Mouse (Mus musculus) G1E (cell line): Measurements from ENCODE around the gene Dgkz. TPM values are rescaled to one million over a fixed set of nuclear protein-coding genes. Genes with fewer than 3 reads are reported as not detected.

Experiments used
- ATAC-seq: 2 replicates; pipeline ENCODE4 v1.8.0; 2016; ENCODE audit warnings: mild to moderate bottlenecking; ENCODE audit not compliant: insufficient number of reproducible peaks, poor library complexity, low FRiP score, severe bottlenecking; ENCODE audit errors: extremely low read depth
- DNase-seq: peaks from one replicate; pipeline ENCODE4 v3.0.0; 2012; ENCODE audit warnings: low spot score
- H3K27me3 ChIP-seq: 2 replicates; pipeline ENCODE4 v1.6.1; 2012; ENCODE audit warnings: mild to moderate bottlenecking, low read length, inconsistent platforms; ENCODE audit not compliant: insufficient read depth
- H3K36me3 ChIP-seq: replicated peaks from 2 replicates; pipeline ENCODE3; 2012; ENCODE audit warnings: mild to moderate bottlenecking, inconsistent platforms
- H3K4me1 ChIP-seq: 2 replicates; pipeline ENCODE4 v1.6.1; 2012; ENCODE audit warnings: low read depth, low read length, inconsistent platforms, mixed read lengths; ENCODE audit not compliant: insufficient read depth
- H3K4me3 ChIP-seq: 2 replicates; pipeline ENCODE4 v1.5.1; 2012; ENCODE audit warnings: low read depth, mild to moderate bottlenecking, inconsistent platforms, low read length, moderate library complexity, mixed read lengths
- H3K9me3 ChIP-seq: replicated peaks from 2 replicates; pipeline ENCODE4 v1.6.1; 2012; ENCODE audit warnings: inconsistent platforms
- CTCF ChIP-seq: IDR thresholded peaks from 2 replicates; pipeline ENCODE4 v1.5.1; 2012; ENCODE audit warnings: low read depth, low read length, inconsistent platforms, mixed read lengths
- GATA1 ChIP-seq: IDR thresholded peaks from 2 replicates; pipeline ENCODE4 v1.6.1; 2012; ENCODE audit warnings: borderline replicate concordance, low read length, inconsistent platforms, mixed read lengths
- GATA2 ChIP-seq: IDR thresholded peaks from 2 replicates; pipeline ENCODE4 v1.6.1; 2012; ENCODE audit warnings: low read depth, low read length, inconsistent platforms, borderline replicate concordance
- POLR2AphosphoS5 ChIP-seq: IDR thresholded peaks from 2 replicates; pipeline ENCODE4 v1.6.1; 2012; ENCODE audit warnings: low read depth, low read length, inconsistent platforms; ENCODE audit not compliant: insufficient replicate concordance
- TAL1 ChIP-seq: conservative IDR thresholded peaks from 2 replicates; pipeline ENCODE4 v1.6.1; 2012; ENCODE audit warnings: low read depth, low read length, inconsistent platforms, mixed read lengths
- polyA plus RNA-seq: library from polyadenylated mRNA; stranded (reverse); fragments of >175 nt; gene quantifications from 2 replicates; pipeline ENCODE4 v1.2.3, GENCODE M21; 2012
- total RNA-seq, 2 experiments: library from RNA; stranded (forward) in 1 of 2; stranded (reverse) in 1 of 2; fragments of 200-1000 nt in 1 of 2; fragments of >200 nt in 1 of 2; fragmentation: Nextera tagmentation in 1 of 2; gene quantifications; 2 replicates each; pipeline ENCODE4 v1.2.3; 2014 to 2017

Dgkz gene
- total and polyA plus RNA-seq, 3 experiments: 115 to 416 (median 290) TPM

DNA sequence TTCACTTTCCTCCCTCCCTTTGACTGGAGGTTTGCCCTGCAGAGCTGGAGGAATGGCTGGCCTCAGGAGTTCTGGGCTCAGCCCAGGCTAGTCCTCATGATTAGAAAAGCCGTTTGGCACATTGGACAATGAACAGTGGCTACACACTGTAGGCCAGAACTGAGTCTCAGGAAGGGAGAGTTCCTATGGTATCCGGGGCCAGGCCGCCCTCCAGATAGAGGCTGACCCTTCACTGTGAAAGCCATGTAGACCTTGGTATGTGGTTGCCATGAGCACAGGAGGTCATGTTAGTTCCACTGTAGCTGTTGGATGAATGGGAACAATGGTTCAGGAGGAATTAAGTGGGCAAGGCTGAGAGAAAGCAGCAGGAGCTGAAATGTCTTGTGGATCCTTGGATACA, 17.7 kb upstream of the Dgkz start:
- no peaks in the 10 kb centered on the region for H3K4me1 ChIP-seq
- H3K4me3 ChIP-seq: no peak overlapping the region
- no peak for DNase-seq
- ATAC-seq: no peak
- no peaks in the 10 kb centered on the region for H3K36me3 ChIP-seq
- no peak for TF ChIP-seq TAL1
- no peak for TF ChIP-seq GATA1
- no peak for TF ChIP-seq GATA2
- TF ChIP-seq CTCF: no peak
- no peak for TF ChIP-seq POLR2AphosphoS5
- no peaks in the 10 kb centered on the region for H3K9me3 ChIP-seq
- peaks cover 47% of the 10 kb centered on the region for H3K27me3 ChIP-seq

DNA sequence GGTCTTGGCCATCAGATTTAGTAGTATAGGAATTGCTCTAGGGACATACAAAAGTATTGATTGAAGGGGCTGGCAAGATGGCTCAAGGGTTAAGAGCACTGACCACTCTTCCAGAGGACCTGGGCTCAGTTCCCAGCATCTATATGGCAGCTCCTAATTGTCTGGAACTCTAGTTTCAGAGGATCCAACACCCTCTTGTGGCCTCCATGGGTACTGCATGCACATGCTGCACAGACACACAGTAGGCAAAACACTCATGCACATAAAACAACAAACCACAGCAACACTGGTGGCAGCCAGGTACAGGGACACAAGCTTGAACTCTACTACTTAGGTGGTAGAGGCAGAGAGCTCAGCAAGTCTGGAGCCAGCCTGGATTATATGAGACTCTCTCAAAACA, 14.1 kb upstream of the Dgkz start:
- TF ChIP-seq CTCF (peak; percentile 61; the same call in 1 of the 2 replicates), GATA1 (no peak), TAL1 (no peak), GATA2 (no peak), POLR2AphosphoS5 (no peak)

DNA sequence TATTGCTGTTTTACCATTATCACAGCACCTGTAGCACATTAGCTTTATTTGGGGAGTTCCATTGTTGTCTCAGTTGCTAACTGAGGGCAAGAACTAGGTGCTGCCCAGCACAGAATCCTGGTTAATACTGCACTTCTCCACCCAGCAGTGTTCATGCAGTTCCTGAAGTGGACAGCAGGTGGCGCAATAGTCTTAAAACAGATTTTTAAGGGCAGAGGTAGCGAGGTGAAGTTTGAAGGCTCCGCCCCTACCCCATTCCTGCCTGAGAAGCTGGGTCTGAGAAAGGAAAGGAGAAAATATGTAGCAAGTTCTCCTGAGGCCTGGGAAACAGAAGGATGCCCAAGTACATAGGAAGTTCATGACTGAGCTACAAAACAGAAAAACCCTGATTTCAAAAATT, 11.9 kb upstream of the Dgkz start:
- TF ChIP-seq CTCF (peak; percentile 66), GATA1 (no peak), TAL1 (no peak), POLR2AphosphoS5 (no peak)
- no peak for ATAC-seq
- Histone ChIP-seq H3K4me3 (no peak overlapping the region), H3K36me3 (no peaks in the 10 kb centered on the region), H3K27me3 (peaks cover 52% of the 10 kb centered on the region), H3K4me1 (peaks cover 22% of the 10 kb centered on the region), H3K9me3 (no peaks in the 10 kb centered on the region)
- DNase-seq: peak; percentile 53

More for the DNA sequence above, 14.1 kb upstream of the Dgkz start:
- ATAC-seq (no peak), DNase-seq (no peak)
- Histone ChIP-seq H3K36me3 (no peaks in the 10 kb centered on the region), H3K9me3 (no peaks in the 10 kb centered on the region), H3K27me3 (peaks cover 48% of the 10 kb centered on the region), H3K4me3 (no peak overlapping the region), H3K4me1 (peaks cover 14% of the 10 kb centered on the region)

DNA sequence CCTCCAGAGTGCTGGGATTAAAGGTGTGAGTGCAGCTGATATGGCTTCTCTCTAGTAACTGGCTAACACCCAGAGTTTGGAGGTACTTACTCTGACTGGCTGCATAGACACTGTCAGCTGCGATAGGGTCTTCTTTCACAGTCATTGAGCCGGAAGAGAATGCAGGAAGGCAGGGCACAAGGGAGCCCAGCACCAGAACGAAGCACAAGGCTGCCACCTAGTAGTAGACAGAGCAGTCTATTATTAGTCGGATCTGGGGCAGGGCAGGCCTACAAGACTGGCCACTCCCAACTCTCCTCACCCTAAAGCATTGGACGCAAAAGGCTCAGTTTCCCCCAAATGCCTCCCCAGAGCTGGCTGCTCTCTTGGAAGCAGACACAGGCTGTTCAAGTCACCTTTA, 10.4 kb upstream of the Dgkz start:
- ATAC-seq (0 out of 2 replicates have a peak, but pooled peaks have one; percentile 23), DNase-seq (no peak)
- Histone ChIP-seq H3K9me3 (no peaks in the 10 kb centered on the region), H3K4me1 (peaks cover 22% of the 10 kb centered on the region), H3K27me3 (peaks cover 50% of the 10 kb centered on the region), H3K36me3 (no peaks in the 10 kb centered on the region), H3K4me3 (no peak overlapping the region)
- TF ChIP-seq POLR2AphosphoS5: no peak

DNA sequence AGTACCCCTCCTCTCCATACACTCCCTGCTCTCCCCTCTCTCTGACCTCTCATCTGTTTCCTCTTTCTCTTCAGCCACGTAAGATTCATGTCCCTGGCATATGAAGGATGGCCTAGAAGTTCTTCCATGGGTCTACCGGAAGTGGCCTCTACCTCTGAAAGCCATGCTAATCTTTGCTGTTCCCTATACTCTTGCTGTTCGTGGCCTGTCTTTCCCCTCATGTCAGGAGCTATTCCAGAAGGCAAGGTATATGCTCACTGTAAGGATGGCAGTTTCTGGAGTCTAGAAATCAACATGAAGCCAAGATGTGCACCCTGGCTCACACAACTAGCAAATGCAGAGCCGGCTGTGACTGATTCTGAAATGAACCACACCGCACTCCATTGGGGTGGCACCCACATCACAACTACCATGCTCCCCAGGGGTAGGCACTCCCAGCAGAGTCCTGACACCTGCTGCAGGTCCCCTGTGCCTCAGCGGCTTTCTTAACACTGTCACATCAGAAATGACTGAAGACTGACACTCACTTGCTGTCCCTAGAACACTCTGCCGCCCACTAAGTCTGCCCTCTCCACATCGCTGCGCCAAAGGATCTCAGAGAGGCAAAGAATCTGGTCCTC, 9.4 kb upstream of the Dgkz start:
- no peak for TF ChIP-seq CTCF
- TF ChIP-seq POLR2AphosphoS5: no peak
- no peak for TF ChIP-seq TAL1
- TF ChIP-seq GATA1: no peak
- TF ChIP-seq GATA2: no peak
- peaks cover 52% of the 10 kb centered on the region for H3K27me3 ChIP-seq
- DNase-seq (no peak), ATAC-seq (no peak)
- H3K9me3 ChIP-seq: no peaks in the 10 kb centered on the region
- H3K36me3 ChIP-seq: no peaks in the 10 kb centered on the region
- no peak overlapping the region for H3K4me3 ChIP-seq
- H3K4me1 ChIP-seq: peaks cover 22% of the 10 kb centered on the region

DNA sequence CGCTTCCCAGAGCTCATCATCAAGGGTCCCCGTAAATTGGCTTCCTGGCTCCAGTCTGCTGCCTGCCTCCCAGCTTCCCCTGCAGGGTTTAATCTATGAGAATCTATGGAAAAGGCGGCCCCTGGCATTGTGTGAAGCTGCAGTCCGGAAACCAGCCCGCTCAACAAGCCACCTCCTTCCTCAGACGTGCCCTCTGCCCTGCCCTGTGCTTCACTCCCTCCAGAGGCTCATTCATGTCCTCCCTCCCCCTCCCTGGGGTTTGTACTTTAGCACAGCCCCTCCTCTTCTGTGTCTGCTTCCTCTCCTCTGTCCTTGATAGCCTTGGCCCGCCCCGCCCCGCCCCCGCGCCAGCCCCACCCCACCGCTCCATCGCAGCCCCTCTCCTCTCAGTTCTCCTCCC, 8.8 kb upstream of the Dgkz start:
- peak; percentile 92 for ATAC-seq
- DNase-seq: peak; percentile 89
- Histone ChIP-seq H3K36me3 (no peaks in the 10 kb centered on the region), H3K9me3 (no peaks in the 10 kb centered on the region), H3K4me3 (peak overlapping the region; percentile 62; the same call in 1 of the 2 replicates), H3K27me3 (peaks cover 56% of the 10 kb centered on the region), H3K4me1 (peaks cover 22% of the 10 kb centered on the region)
- TF ChIP-seq POLR2AphosphoS5: no peak
- no peak for TF ChIP-seq GATA2
- no peak for TF ChIP-seq TAL1
- no peak for TF ChIP-seq CTCF
- TF ChIP-seq GATA1: no peak

DNA sequence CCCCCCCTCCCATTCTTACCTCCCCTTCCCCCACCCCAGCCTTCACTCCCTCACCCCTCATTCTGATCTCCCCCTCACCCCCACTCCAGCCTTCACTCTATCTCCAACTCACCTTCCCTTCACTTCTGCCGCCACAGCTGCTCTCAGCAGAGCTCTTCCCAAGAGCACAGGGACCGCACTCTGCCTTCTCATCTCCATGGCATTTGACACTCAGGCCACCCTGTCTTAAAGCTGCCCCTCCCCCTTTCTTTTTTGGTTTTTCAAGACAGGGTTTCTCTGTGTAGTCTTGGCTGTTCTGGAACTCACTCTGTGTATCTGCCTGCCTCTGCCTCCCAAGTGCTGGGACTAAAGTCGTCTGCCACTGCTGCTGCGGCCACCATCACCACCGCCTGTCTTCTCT, 5.2 kb upstream of the Dgkz start:
- H3K4me1 ChIP-seq: peaks cover 15% of the 10 kb centered on the region
- no peak for DNase-seq
- H3K4me3 ChIP-seq: no peak overlapping the region
- H3K9me3 ChIP-seq: no peaks in the 10 kb centered on the region
- H3K36me3 ChIP-seq: no peaks in the 10 kb centered on the region
- TF ChIP-seq POLR2AphosphoS5 (no peak), CTCF (no peak), GATA1 (no peak), GATA2 (no peak), TAL1 (no peak)
- ATAC-seq: no peak
- peaks cover 71% of the 10 kb centered on the region for H3K27me3 ChIP-seq
